Mouse (Mus musculus): ENCODE measurements around the gene Magix. TPM values are rescaled to one million over a fixed set of nuclear protein-coding genes. Genes with fewer than 3 reads are reported as not detected.

Gene Magix
- polyA plus RNA-seq (2012; rRNA removed) (0.38 and 0.55 TPM in 2 replicates), polyA plus RNA-seq (2014; fragmentation: Nextera tagmentation; extraction: Ambion mirVana) (0.73 and 0.87 TPM in 2 replicates)

- DNase-seq (ENCODE audit: low spot score) (no peak), ATAC-seq (ENCODE audit: low FRiP score, low read depth) (no peak)
- Histone ChIP-seq H3K4me3 (replicated peaks; ENCODE audit: low read length) (peak within 1 kb of the TSS; percentile 29), H3K9ac (ENCODE audit: low read depth, low read length, severe bottlenecking) (no peak within 1 kb of the TSS; the same call in 1 of the 2 replicates), H3K27me3 (ENCODE audit: control insufficient read depth, insufficient read depth, low read length) (no peaks in the 10 kb centered on the region), H3K27ac (replicated peaks; ENCODE audit: low read depth, low read length) (no peak within 1 kb of the TSS), H3K4me1 (ENCODE audit: control insufficient read depth, insufficient read depth, low read length) (no peaks in the 10 kb centered on the region), H3K9me3 (ENCODE audit: control insufficient read depth, low read length) (no peaks in the 10 kb centered on the region), H3K36me3 (ENCODE audit: control insufficient read depth, insufficient read depth, low read length) (no peaks in the 10 kb centered on the region), H3K4me2 (replicated peaks; ENCODE audit: low read depth, low read length, severe bottlenecking) (peak within 1 kb of the TSS; percentile 43)
- WGBS = 61% methylated on average over 14 of the region's 14 CpGs
- TF ChIP-seq POLR2A (IDR thresholded peaks at IDR 0.05; ENCODE audit: borderline replicate concordance, extremely low read depth, insufficient read depth, insufficient read length) = no peak
Observed at GRCm38 (mm10) chrX:7680864-7681263, at the start of gene Magix. Gene Magix, minus strand, starts transcription at chrX:7681251.

GRCm38 (mm10) chrX:7728922-7729265, 47.8 kb upstream of the Magix start:
- no peak for DNase-seq (ENCODE audit: low spot score)
- WGBS = 18% methylated on average over 4 of the region's 4 CpGs
- H3K27me3 ChIP-seq (ENCODE audit: control insufficient read depth, insufficient read depth, low read length) = no peaks in the 10 kb centered on the region
- H3K4me1 ChIP-seq (ENCODE audit: control insufficient read depth, insufficient read depth, low read length) = no peaks in the 10 kb centered on the region
- H3K4me2 ChIP-seq (replicated peaks; ENCODE audit: low read depth, low read length, severe bottlenecking) = peak overlapping the region; percentile 49
- peak overlapping the region; percentile 46 for H3K4me3 ChIP-seq (replicated peaks; ENCODE audit: low read length)
- H3K9me3 ChIP-seq (ENCODE audit: control insufficient read depth, low read length) = no peaks in the 10 kb centered on the region
- no peak for ATAC-seq (ENCODE audit: low FRiP score, low read depth)
- no peak for TF ChIP-seq POLR2A (IDR thresholded peaks at IDR 0.05; ENCODE audit: borderline replicate concordance, extremely low read depth, insufficient read depth, insufficient read length)
- H3K9ac ChIP-seq (ENCODE audit: low read depth, low read length, severe bottlenecking) = peak overlapping the region; percentile 55
- H3K36me3 ChIP-seq (ENCODE audit: control insufficient read depth, insufficient read depth, low read length) = peaks cover 8% of the 10 kb centered on the region; the same call in 1 of the 2 replicates
- no peak overlapping the region for H3K27ac ChIP-seq (replicated peaks; ENCODE audit: low read depth, low read length)

- peak; percentile 86 for DNase-seq (ENCODE audit: low spot score)
- peak within 1 kb of the TSS; percentile 46 for H3K4me3 ChIP-seq (replicated peaks; ENCODE audit: low read length)
- WGBS = 19% methylated on average over 40 of the region's 42 CpGs
- no peaks in the 10 kb centered on the region for H3K4me1 ChIP-seq (ENCODE audit: control insufficient read depth, insufficient read depth, low read length)
- H3K27ac ChIP-seq (replicated peaks; ENCODE audit: low read depth, low read length) = peak within 1 kb of the TSS; percentile 63
- H3K27me3 ChIP-seq (ENCODE audit: control insufficient read depth, insufficient read depth, low read length) = no peaks in the 10 kb centered on the region
- peak; percentile 95 for ATAC-seq (ENCODE audit: low FRiP score, low read depth)
- 0 out of 2 replicates have a peak, but pooled peaks have one; percentile 24 for TF ChIP-seq POLR2A (IDR thresholded peaks at IDR 0.05; ENCODE audit: borderline replicate concordance, extremely low read depth, insufficient read depth, insufficient read length)
- H3K36me3 ChIP-seq (ENCODE audit: control insufficient read depth, insufficient read depth, low read length) = peaks cover 8% of the 10 kb centered on the region; the same call in 1 of the 2 replicates
- H3K9me3 ChIP-seq (ENCODE audit: control insufficient read depth, low read length) = no peaks in the 10 kb centered on the region
- H3K9ac ChIP-seq (ENCODE audit: low read depth, low read length, severe bottlenecking) = peak within 1 kb of the TSS; percentile 55
- H3K4me2 ChIP-seq (replicated peaks; ENCODE audit: low read depth, low read length, severe bottlenecking) = peak within 1 kb of the TSS; percentile 49
Observed at GRCm38 (mm10) chrX:7728215-7728921, 47.3 kb upstream of the Magix start, which contains the start of gene Praf2. Gene Praf2, plus strand, starts transcription at chrX:7728439.

GRCm38 (mm10) chrX:7727176-7727575, 46.1 kb upstream of the Magix start:
- Histone ChIP-seq H3K27me3 (ENCODE audit: control insufficient read depth, insufficient read depth, low read length) (no peaks in the 10 kb centered on the region), H3K36me3 (ENCODE audit: control insufficient read depth, insufficient read depth, low read length) (0 out of 2 replicates have a peak, but pooled peaks cover 3% of the 10 kb centered on the region), H3K4me3 (replicated peaks; ENCODE audit: low read length) (no peak overlapping the region), H3K9me3 (ENCODE audit: control insufficient read depth, low read length) (no peaks in the 10 kb centered on the region), H3K9ac (ENCODE audit: low read depth, low read length, severe bottlenecking) (no peak overlapping the region), H3K27ac (replicated peaks; ENCODE audit: low read depth, low read length) (no peak overlapping the region), H3K4me1 (ENCODE audit: control insufficient read depth, insufficient read depth, low read length) (0 out of 2 replicates have a peak, but pooled peaks cover 3% of the 10 kb centered on the region), H3K4me2 (replicated peaks; ENCODE audit: low read depth, low read length, severe bottlenecking) (no peak overlapping the region)
- WGBS = 89% methylated on average over 13 of the region's 13 CpGs
- ATAC-seq (ENCODE audit: low FRiP score, low read depth) = no peak
- no peak for DNase-seq (ENCODE audit: low spot score)
- TF ChIP-seq POLR2A (IDR thresholded peaks at IDR 0.05; ENCODE audit: borderline replicate concordance, extremely low read depth, insufficient read depth, insufficient read length) = no peak

- Histone ChIP-seq H3K4me1 (ENCODE audit: control insufficient read depth, insufficient read depth, low read length) (0 out of 2 replicates have a peak, but pooled peaks cover 3% of the 10 kb centered on the region), H3K9ac (ENCODE audit: low read depth, low read length, severe bottlenecking) (no peak overlapping the region), H3K4me2 (replicated peaks; ENCODE audit: low read depth, low read length, severe bottlenecking) (no peak overlapping the region), H3K27me3 (ENCODE audit: control insufficient read depth, insufficient read depth, low read length) (no peaks in the 10 kb centered on the region), H3K36me3 (ENCODE audit: control insufficient read depth, insufficient read depth, low read length) (0 out of 2 replicates have a peak, but pooled peaks cover 3% of the 10 kb centered on the region), H3K9me3 (ENCODE audit: control insufficient read depth, low read length) (no peaks in the 10 kb centered on the region), H3K27ac (replicated peaks; ENCODE audit: low read depth, low read length) (no peak overlapping the region), H3K4me3 (replicated peaks; ENCODE audit: low read length) (no peak overlapping the region)
- WGBS = 84% methylated on average over 12 of the region's 12 CpGs
- TF ChIP-seq POLR2A (IDR thresholded peaks at IDR 0.05; ENCODE audit: borderline replicate concordance, extremely low read depth, insufficient read depth, insufficient read length) = no peak
- ATAC-seq (ENCODE audit: low FRiP score, low read depth) = no peak
- DNase-seq (ENCODE audit: low spot score) = no peak
Observed at GRCm38 (mm10) chrX:7725841-7726240, 44.8 kb upstream of the Magix start.
